Mouse (Mus musculus): Measurements from ENCODE around the gene Rcsd1.

The Rcsd1 gene

GRCm38 (mm10) chr1:165716426-165716825, 6.9 kb upstream of the Rcsd1 start:
- no peak for DNase-seq

DNA sequence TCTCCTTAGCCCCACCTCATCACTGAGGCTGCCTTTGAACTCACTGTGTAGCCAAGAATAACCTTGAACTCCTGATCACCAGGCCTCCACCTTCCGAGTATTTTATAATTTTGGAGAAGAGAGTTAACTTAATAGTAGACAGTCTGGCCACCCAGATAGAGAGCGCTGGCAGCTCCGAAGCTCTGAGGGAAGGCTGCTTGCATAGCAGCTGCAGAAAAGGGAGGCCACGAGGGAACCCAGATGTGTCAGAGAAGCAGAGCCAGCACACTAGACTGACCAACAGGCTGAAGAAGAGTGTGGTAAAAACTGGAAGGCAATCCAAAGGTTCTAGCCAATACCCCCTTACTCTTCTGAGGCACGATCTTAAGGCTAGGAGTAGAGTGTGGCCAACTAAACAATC, 4.2 kb upstream of the Rcsd1 start:
- DNase-seq = no peak

DNA sequence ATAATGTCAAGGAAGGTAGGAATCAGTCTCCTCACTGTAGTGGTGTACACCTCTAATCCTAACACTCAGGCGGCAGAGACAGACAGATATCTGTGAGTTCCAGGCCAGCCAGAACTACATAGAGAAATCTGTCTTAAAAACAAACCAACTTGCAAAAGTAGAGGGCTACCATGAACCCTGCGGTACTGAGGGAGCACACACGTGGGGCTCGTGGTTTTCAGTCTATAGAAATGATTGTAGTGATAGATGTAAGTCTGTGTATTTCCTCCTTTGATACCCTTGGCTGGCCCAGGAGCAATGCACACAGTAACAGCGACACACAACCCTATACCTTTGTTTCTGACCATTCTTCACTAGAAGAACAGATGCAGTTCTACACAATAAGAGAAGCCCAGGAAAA, 2.4 kb upstream of the Rcsd1 start:
- DNase-seq = no peak

DNA sequence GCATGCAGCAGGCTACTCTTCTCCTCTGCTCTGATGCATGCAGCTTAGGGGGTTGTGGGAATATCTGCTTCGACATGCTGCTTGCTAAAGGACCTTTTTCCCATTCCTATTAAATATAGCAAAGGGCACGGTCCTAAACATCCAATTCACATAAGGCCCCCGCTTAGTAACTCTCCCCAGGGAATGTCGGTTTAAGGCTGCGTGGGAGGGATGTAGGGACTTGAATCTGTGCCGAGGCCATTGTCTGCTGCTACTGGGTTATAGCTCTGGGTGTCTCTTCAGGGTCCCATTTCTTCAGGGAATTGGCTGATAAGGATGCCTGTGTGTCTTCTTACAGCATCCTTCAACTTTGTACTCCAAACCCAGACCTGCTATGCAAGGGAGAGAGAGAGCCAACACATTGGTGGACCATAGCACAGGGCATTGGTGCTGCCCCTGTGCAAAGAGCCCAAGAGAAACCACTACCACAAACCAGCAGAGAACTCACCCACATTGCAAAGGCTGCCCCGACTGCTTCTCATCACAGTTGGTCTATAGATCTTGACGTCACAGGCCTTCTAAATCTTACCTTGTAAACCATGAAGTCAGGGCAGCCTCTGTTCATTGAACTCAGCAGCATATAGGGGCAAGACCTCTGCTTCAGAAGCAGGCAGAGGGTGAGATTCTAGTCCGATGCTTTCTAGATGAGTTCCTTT, 724 bp downstream of the Rcsd1 start:
- DNase-seq = no peak

- DNase-seq = peak; percentile 66
These were observed 1.8 kb downstream of the Rcsd1 start for GRCm38 (mm10) chr1:165707640-165708322.

GRCm38 (mm10) chr1:165707241-165707639, 2.3 kb downstream of the Rcsd1 start:
- DNase-seq = no peak

DNA sequence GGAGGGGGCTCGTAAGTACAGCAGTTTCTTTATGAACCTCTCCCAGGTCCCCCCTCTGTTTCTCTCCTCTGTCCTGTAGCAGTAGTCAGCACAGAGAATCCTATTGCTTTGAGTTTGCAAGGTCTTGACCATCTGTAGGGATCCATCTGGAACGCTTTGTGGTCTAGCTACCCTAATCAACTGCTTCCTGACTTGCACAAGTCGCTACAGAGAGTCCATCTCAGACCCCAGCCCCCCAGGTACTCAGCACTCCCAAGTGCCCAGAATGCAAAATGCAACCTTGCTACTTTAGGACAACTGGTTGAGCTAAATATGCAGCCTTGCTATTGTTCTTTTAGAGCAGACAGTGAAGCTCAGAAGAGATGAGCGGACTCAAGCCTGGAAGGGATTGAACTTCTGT, 3.1 kb downstream of the Rcsd1 start:
- no peak for DNase-seq

GRCm38 (mm10) chr1:165705868-165706348, 3.6 kb downstream of the Rcsd1 start:
- no peak for DNase-seq

DNA sequence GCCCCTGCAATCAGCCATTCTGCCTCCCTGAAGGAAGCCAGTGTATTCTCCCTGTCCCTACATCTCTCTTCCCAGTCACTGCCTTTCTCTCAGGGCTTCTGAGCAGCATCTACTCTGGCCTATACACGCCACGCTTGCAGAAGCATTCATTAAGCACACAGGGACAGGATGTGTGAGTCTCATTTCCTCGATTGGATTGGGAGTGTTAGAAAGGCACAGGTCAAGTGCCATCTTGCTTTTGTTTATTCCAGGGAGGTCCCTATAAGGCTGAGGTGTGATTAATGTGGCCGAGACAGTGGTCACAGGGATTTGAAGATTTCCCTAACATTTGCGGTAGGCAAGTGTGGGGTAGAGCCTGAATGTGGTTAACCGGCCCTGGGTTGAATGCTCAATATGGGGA, 4.2 kb downstream of the Rcsd1 start:
- no peak for DNase-seq

DNA sequence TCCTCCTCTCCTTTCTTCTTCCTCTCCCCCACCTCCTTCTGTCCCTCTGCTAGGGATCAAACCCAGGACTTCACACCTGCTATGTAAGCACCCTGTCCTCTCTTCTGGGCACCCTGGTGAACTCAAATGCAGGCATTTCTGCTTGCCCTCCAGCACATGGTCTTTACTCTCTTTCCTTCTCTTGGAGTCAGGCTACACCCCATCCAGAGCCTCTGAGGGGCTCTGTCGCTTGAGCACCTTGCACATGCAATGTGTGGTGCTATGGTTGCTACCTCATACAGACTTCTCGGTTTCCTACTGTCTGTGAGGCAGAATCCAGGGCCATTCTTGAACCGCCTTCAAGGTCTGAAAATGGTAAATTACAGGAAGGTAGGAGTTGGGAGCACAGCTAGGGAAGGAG, 4.7 kb downstream of the Rcsd1 start:
- no peak for DNase-seq

DNA sequence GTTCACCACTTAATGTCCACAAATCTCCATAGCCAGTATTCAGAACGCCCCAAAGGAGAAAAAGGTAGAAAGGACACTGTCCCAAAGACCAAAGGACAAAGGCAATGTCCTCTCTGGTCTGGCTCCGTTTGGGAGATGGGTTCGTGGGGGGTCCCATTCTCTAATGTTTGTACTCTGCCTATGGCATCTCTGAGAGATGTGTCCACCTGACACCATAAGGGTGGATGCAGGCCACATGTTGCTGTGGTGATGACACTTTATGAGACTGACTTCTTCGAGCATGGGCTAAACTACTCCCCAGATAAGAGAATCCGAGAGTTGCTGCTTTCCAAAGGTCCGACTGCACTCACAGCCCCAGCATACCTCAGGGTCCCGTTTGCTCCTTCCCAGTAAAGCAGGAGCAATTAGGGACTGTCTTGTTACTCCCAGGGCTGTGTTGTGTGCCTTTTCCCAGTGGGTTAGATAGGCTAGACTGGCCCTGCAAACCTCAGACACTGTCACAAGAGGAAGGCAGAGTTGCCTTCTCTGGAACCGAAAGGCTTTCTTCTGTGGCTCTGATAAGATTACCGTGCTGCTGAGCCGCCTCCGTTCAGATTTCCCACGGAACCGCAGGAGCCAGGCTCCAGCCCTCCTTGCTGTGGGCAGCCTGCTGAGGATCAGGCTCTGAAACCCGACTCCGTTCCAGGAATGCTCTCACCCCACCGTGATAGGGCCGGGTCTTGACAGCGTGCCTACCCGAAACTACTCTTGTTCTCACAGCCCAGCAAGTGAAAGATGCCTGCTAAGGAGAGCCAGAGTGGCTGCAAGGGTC, 7.1 kb downstream of the Rcsd1 start:
- DNase-seq = no peak

DNA sequence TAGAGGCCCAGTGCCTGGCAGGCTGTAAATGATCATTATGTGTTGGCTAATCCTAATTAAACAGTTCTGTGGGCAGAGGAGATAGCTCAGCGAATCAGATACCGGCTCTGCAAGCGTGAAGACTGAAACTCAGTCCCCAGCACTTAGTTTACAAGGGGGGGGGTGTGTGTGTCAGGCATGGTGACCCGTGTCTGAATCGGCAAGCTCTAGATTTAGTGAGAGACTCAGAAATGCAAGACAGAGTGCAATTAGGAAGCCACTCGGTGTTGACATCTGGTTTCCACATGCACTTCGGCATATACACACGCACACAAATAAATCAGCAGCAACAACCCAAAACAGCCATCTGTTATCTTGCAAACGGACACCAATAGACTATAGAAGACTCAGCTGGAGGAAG, 8.0 kb downstream of the Rcsd1 start:
- no peak for DNase-seq

GRCm38 (mm10) chr1:165700933-165701518, 8.5 kb downstream of the Rcsd1 start:
- DNase-seq = no peak

DNA sequence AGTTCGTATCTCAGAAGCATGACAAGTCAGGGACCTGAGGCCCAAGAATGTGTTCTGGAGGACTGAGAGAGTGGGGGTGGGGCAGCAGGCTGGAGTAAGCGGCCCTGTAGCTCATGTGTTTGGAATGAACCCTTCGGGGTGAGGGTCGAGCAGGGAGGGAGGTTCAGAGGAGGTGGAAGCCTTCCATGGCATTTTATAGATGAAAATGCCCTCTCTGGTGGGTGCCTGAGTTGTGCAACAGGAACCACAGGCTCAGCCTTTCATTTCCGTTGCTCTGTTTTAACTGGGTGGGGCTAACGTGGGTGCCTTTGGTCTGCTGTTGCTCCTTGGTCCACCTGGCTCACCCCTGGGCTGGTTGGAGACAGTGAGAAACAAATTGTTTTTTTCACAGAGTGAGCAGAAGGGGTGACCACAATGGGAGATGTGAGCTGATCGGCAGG, 9.2 kb downstream of the Rcsd1 start:
- no peak for DNase-seq

DNA sequence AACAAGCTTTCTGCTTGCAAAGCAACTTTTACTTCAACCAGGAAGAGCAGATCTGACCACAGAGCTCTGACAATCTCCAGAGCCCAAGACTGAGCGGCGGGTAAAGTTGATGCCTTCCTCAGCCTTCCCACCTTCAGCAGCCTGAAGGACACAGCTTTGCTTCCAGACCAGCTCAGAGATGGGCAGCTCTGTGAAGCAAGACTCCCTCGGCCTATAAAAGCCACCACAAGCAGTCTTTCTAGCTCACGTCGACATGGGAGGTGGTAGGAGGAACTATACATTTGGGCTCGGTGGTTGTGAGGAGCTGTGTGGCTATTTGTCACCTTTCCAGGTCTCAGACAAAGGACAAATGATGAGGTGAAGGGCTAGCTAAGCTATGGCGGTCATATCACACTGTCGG, 11.9 kb downstream of the Rcsd1 start:
- DNase-seq = no peak

DNA sequence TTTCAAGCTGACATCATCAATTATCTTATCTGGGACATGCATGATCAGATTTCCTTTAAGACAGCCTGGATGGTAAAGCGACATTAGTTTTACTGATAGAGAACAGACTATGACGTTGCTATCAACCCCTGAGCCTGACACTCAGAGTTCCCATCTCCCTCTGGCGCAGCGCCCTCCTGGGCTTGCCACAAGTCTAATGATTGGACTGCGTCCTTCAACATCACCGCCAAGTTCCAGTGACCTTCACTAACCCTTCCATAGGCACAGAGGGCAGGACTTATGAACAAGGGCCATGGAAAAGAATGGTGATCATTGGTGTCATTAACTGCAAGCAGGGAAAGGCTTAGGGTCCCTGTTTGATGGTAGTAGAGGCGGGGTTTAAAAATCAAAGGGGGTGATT, 12.7 kb downstream of the Rcsd1 start:
- no peak for DNase-seq

DNA sequence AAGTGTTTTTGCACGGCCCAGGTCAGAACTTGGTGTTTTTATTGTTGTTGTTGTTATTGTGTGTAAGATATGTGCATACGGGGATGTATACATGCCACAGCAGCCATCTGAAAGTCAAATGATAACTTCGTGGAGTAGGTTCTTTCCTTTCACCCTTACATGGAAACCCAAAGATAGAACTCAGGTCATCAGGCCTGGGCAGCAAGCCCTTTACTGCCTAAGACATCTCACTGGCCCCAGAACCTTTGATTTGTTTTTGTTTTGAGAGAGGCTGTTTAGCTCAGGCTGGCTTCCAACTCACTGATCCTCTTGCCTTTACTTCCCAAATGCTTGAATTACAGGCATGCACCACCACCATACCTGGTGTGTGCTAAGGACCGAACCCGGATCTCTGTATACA, 13.5 kb downstream of the Rcsd1 start:
- DNase-seq = no peak

- no peak for DNase-seq
These were observed 14.1 kb downstream of the Rcsd1 start for GRCm38 (mm10) chr1:165695392-165696014.

- no peak for DNase-seq
These were observed 15.7 kb downstream of the Rcsd1 start for GRCm38 (mm10) chr1:165693856-165694255.

GRCm38 (mm10) chr1:165691516-165691915, 18.0 kb downstream of the Rcsd1 start:
- no peak for DNase-seq

DNA sequence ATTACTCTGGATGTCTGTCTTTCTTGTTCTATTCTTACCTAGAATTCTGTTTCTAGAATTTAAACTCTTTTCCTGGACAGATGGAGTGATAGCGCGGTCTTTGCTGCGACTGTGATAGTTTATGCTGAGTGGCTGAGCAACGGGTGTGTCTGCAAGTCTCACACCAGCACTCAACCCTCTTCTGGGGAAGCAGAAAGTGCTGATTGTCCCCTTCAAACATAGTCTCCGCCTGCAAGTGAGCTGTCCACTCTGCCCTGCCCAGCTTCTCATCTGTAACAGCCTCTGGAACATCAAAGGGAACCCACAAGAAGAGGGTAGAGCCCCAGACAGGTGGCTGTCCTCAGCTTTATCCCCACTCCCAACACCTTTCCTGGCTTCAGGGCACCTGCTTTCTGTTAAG, 19.7 kb downstream of the Rcsd1 start:
- DNase-seq = no peak

DNA sequence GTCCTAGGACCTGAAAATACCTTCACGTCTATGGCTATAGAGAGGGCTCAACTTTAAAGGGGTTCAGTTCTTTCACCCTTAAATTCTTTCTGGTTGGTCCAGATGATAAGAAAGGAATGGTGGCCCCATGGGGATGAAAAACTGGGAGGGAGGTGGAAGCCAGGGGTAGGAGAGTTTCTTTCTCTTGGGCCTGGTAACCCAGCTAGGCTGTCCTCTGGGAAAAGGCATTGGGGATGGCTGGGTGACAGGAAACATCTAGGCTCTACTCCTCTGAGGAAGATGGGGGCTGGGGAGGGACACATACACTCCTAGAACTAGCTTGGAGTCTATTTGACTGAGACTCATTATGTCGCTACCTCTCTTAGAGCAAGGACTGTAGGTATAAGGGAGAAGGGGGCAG, 21.7 kb downstream of the Rcsd1 start:
- DNase-seq = no peak

DNA sequence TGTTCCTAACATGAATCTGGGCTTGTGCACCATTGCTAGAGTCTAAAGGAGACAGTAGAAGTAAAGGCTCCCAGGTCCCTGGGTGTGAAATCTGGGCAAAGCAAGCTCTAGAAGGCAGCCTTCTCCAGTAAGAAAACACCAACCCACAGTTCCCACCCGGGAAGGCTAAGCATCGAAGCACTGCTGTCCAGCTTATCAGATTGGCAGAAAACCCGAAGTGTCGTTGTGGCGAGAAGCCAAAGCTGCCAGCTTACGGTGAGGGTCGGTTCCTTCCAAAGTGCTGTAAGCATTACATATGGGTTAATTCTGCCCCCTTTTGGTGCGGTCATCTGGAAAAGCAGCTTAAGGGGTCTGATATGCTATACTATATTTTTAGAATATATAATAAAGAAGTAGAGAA, 22.6 kb downstream of the Rcsd1 start:
- no peak for DNase-seq
